Mouse (Mus musculus) cortical plate, adult 2 months (tissue): ENCODE data around the gene Tmc5.

Experiments used
- CTCF ChIP-seq: fragments of 200-500 bp; IDR thresholded peaks from 2 replicates; pipeline ENCODE4 v1.5.1; 2011; ENCODE audit warnings: mild to moderate bottlenecking, control low read depth, low read length; ENCODE audit not compliant: insufficient read depth; ENCODE audit errors: extremely low read depth
- POLR2A ChIP-seq: fragments of 200-500 bp; IDR thresholded peaks from 2 replicates; pipeline ENCODE4 v1.6.1; 2011; ENCODE audit warnings: mild to moderate bottlenecking, low read length, control low read depth; ENCODE audit not compliant: insufficient read depth; ENCODE audit errors: extremely low read depth

DNA sequence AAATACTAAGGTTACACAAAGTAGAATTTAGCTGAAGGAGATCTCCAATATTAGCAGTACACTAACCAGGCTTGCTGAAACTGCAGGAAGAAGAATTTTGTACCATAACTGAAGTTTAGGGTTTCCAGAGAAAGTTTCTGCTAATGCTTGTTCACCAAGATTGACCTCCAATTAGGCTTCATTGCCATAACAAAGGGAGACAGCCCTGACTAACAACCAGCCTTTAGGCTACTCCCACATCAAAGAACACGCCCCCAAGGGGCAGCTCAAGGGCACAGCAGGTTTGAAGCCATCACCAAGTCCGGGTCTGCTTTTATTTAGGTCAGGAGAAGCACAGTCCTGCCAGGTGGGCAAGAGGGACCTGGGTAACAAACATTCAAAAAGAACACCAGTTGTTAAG lies 17.2 kb upstream of the Tmc5 start:
- TF ChIP-seq CTCF (no peak), POLR2A (no peak)
